Mouse (Mus musculus) embryo, embryonic 11 days (tissue): Measurements from ENCODE around the gene Slc35e3.
"Not testable (repeated sequence)": the region's sequence is repeated elsewhere in the genome, so short reads cannot be mapped to it uniquely, and the experiment has no call there.

Source experiments
- DNase-seq: peaks from one replicate; pipeline ENCODE4 v3.0.0-alpha.2; 2015

Gene Slc35e3

GRCm38 (mm10) chr10:117749050-117749686, 3.0 kb upstream of the Slc35e3 start:
- no peak for DNase-seq

- DNase-seq = no peak
Measured at GRCm38 (mm10) chr10:117748276-117749049, 2.3 kb upstream of the Slc35e3 start.

- no peak for DNase-seq
Measured at GRCm38 (mm10) chr10:117747711-117748110, 1.5 kb upstream of the Slc35e3 start.

- DNase-seq = peak; percentile 23
Measured at GRCm38 (mm10) chr10:117745570-117746296, 432 bp downstream of the Slc35e3 start.

GRCm38 (mm10) chr10:117743917-117744316, 2.2 kb downstream of the Slc35e3 start:
- DNase-seq = no peak

- no peak for DNase-seq
Measured at GRCm38 (mm10) chr10:117743182-117743581, 3.0 kb downstream of the Slc35e3 start.

GRCm38 (mm10) chr10:117742618-117743017, 3.5 kb downstream of the Slc35e3 start:
- no peak for DNase-seq

- DNase-seq = no peak
Measured at GRCm38 (mm10) chr10:117741698-117742475, 4.3 kb downstream of the Slc35e3 start.

GRCm38 (mm10) chr10:117740921-117741320, 5.2 kb downstream of the Slc35e3 start:
- no peak for DNase-seq

- no peak for DNase-seq
Measured at GRCm38 (mm10) chr10:117740171-117740570, 6.0 kb downstream of the Slc35e3 start.

- DNase-seq = no peak
Measured at GRCm38 (mm10) chr10:117739648-117739948, 6.6 kb downstream of the Slc35e3 start.

- no peak for DNase-seq
Measured at GRCm38 (mm10) chr10:117738928-117739647, 7.1 kb downstream of the Slc35e3 start.

- DNase-seq = no peak
Measured at GRCm38 (mm10) chr10:117738140-117738921, 7.8 kb downstream of the Slc35e3 start.

- not testable (repeated sequence) for DNase-seq
Measured at GRCm38 (mm10) chr10:117737498-117737897, 8.7 kb downstream of the Slc35e3 start.

- DNase-seq = no peak
Measured at GRCm38 (mm10) chr10:117737075-117737474, 9.1 kb downstream of the Slc35e3 start.

GRCm38 (mm10) chr10:117736573-117736972, 9.6 kb downstream of the Slc35e3 start:
- DNase-seq = no peak

- not testable (repeated sequence) for DNase-seq
Measured at GRCm38 (mm10) chr10:117735396-117735795, 10.8 kb downstream of the Slc35e3 start.

GRCm38 (mm10) chr10:117734104-117734852, 11.9 kb downstream of the Slc35e3 start:
- not testable (repeated sequence) for DNase-seq

GRCm38 (mm10) chr10:117733626-117734025, 12.5 kb downstream of the Slc35e3 start:
- not testable (repeated sequence) for DNase-seq

- DNase-seq = no peak
Measured at GRCm38 (mm10) chr10:117732962-117733592, 13.1 kb downstream of the Slc35e3 start.
